Mouse (Mus musculus) regulatory T cell (primary cell): ENCODE results near the gene Plcb2.

Experiments used
- in situ Hi-C: fragments of 300-600 bp; cut with MboI, MseI; formaldehyde crosslinking; loops from one replicate; pipeline ENCODE4 v1.15.1; 2025; ENCODE audit warnings: high pct_unique_total_duplicates

The Plcb2 gene

GRCm38 (mm10) chr2:118723693-118724486, 4.3 kb downstream of the Plcb2 start:
- in situ Hi-C loops = no loop called here

DNA sequence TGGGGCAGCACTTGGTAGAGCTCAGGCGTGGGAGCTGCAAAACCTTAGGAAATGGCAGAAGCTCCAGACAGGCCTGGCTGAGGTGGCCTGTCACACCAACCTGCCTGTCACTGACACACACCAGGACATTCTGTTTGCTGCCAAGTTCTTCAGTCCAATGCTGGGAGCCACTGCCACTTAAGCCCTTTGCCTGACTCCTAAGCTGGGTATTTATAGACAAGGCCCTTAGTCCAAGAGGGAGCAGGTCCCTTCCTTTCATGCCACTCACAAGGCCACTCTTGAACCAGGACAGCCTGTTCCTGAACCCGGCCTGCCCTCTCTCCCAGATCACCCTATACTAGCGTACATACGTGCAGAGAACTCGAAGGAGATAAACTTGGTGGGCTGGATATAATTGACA, 11.6 kb downstream of the Plcb2 start:
- in situ Hi-C loops = no loop called here

- in situ Hi-C loops = no loop called here
These were observed 14.0 kb downstream of the Plcb2 start for GRCm38 (mm10) chr2:118714230-118714629.

DNA sequence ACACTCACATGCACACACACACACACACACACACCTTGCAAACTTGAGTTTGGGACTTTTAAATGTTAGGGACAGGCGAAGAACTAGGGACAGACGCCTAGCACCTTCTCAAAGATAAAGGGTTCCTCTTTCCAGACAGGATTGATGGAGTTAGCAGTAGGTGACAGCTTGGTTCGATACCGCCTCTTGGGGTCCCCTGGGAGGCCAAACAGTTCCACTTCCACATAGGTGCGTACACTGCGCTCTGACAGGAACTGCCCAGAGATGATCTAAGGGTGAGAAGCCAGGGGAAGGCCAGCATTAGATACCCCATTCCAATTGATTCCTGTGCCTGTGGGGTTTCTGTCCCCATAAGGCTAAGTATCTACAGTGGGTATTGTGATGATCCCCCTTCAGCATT, 14.6 kb downstream of the Plcb2 start:
- in situ Hi-C loops = no loop called here

DNA sequence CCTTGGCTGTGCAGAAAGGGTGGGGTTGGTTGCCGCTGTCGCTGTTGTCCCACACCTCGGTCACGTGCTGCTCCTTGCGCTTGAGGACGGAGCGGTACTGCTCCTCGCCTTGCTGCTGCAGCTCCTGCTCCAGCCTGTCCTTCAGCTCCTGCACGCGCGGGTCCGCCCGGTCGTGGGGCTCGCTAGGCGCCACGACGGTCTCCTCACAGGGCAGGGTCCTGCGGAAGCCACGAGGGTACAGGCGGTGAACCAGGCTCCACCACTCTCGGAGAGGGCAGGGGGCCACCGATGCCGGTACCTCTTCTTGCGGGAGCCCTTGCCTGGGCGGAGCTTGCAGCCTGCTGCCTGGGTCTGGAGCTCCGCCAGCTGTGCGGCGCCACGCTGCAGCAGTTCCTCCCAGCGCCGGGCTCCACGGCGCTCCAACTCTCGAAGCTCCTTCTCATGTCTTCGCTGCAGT, 17.2 kb downstream of the Plcb2 start:
- in situ Hi-C loops = no loop called here

DNA sequence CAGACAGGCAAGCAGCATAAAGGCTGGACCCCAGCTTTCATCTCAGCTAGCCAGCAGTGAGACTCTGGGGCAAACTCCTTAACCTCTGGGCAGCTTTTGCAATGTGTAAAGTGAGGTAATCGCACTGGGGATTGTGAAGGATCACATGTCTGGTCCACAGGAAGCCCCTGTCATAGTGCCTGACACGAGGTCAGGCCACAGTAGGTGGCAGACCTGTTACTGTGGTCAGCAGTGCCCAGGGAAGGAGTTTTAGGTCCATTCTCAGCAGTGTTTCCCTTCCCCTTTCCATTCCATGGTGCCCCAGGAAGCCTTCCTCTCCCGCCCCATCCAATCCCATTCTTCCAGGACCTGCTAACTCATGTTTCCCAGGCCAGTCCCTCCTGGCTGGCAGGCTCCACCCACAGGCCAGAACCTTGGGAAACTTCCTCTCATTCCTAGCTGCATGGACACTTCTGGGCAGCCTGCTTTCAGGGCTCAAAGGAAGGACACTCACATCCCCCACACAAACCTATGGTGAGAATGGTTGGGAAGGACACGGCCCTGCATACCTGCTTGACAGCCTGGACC, 18.5 kb downstream of the Plcb2 start:
- in situ Hi-C loops = no loop called here

- in situ Hi-C loops = no loop called here
These were observed 19.8 kb downstream of the Plcb2 start for GRCm38 (mm10) chr2:118708472-118708871.

GRCm38 (mm10) chr2:118706436-118706835, 21.8 kb downstream of the Plcb2 start:
- in situ Hi-C loops = no loop called here

DNA sequence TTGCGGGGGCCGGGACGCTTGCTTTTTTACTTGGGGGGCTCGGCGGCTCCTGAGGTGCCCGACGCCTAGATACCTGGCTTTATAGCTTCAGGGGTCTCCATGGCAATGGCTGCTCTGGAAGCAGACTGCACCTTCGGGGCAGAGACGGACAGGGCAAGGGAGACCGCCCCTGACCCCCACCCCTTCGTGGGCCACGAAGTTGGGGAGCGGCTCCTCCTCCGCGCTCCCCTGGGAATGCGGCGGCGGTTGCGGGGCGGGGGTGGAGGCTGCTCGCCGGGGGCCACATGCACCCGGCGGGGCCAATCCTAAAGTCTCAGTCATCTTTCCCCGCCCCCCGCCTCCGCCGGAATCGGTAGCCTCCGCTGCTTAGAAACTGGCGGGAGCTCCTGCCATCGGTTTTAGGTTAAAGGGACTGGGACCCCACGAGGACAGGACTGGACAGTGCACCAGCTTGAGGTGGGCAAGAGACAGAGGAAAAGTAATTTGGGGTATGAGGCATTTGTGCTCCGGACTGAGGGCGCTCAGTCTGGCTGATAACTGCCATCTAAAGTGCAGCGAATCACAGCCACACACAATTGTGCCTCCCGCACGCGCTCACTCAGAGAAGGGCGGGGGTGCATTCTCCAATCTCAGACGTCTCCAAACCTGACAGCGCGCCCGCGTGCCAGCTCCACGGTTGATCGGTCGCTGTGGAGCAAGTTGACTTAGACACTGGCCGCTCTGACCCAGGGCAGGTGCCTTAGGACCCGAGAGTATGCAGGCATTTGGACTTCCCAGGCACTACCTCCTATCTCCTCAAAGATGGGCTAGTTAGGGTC, 24.1 kb downstream of the Plcb2 start, which contains the start of gene Ankrd63:
TSS of gene Ankrd63 (minus strand) at position 51 of the 818 bp plus-strand sequence.
- in situ Hi-C loops = loop anchor here (5.0 kb wide), 1 partner anchor 53 kb away; no protein-coding TSS in a partner anchor

DNA sequence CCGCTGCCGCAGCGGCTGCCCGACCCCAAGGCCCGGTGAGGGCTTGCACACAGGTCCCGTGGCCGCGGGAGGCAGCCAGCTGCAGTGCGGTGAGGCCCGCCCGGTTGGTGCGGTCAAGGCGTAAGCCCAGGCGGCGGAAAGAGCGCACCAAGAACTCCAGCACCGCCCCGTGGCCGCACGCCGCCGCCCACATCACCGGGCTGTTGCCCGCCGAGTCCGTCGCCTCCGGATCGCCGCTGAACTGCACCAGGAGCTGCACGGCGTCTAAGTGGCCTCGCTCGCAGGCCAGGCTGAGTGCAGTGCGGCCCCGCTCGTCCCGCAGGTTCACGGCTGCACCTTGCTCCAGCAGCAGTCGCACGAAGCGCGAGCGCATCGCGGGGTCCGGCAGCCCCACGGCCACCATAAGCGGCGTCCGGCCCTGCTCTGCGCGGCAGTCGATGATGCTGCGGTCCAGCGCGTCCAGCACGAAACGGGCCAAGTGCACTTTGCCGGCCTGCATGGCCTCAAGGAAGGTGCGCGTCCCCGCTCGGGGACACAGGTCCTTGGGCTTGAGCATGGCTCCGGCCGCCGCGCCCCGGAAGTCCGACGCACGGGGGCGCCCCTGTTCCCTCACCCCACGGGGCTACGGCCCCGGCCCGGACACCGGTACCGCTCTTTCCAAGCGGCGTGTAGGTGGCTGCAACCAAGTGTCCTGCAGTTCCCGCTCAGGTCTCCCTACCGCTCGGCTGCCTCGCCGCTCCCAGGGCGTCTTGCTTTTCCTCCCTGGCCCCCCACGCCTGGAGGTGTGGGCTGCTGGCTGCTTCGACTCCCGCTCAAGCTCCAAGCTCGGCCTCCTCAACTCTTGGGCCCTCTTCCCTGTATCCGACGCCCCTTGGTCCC, 25.1 kb downstream of the Plcb2 start:
- in situ Hi-C loops = loop anchor here (5.0 kb wide), 1 partner anchor 54 kb away; no protein-coding TSS in a partner anchor

- in situ Hi-C loops = loop anchor here (5.0 kb wide), 1 partner anchor 55 kb away; no protein-coding TSS in a partner anchor
These were observed 26.0 kb downstream of the Plcb2 start for GRCm38 (mm10) chr2:118701971-118702882.

DNA sequence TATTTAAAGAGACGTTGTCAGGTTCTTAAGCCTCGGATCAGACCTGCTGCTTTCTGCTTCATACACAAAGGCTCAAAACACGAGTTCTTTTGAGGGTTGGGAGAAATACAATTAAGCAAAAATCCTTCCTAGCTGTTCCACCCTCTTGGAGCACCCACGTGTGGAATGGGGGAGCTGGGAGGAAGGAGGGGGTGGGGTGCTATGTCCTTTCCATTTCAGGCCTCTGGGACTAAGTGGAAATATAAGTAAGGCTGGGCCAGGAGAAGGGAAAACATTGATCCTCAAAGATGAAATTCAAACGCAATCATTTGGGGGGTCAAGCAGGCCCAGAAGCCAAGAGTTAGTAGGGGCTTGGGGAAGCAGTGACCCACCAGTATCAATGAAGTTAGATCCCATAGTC, 27.1 kb downstream of the Plcb2 start:
- in situ Hi-C loops = loop anchor here (5.0 kb wide), 1 partner anchor 56 kb away; no protein-coding TSS in a partner anchor

DNA sequence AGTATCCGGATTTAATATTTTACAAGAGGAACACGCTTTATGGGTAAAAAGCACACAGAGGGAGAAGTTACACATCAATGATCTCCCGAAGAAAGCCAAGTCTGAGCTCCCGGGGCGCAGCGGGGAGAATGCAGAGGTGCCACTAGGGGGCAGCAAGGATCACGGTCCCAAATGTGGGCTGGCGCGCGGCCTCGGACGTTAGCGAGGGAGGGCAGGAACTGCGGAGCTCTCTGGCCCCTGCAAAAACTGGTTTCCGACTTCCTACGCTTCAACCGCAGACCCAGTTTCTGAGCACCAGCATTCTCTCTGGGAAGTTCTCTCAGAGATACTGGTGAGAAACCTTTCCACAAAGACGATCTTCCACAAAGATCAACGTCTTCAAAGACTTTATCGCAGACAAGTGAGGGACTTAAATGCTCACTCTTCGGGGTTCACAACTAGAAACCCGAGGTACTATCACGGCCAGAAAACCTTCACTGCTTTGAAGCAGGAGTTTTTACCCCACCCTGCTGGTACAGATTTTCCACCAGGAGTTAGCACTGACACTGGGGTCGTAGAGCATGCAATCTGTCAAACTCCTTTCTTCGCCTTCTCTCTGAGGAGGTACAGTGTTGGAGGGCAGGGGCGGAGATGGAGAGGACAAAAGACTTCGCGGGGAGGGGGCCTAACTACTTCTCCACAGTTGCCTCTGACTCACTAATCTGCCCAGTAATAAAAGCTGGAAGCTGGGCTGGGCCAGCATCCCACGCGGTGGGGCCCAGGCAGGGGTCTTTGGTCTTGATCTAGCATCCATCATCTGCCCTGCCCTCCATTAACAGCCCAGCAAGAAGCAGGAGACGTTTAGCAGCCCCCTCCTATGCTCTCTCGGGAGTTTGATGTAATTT, 27.8 kb downstream of the Plcb2 start:
- in situ Hi-C loops = loop anchor here (5.0 kb wide), 1 partner anchor 57 kb away; no protein-coding TSS in a partner anchor

GRCm38 (mm10) chr2:118697955-118698354, 30.3 kb downstream of the Plcb2 start:
- in situ Hi-C loops = no loop called here

GRCm38 (mm10) chr2:118697311-118697877, 30.8 kb downstream of the Plcb2 start:
- in situ Hi-C loops = no loop called here

GRCm38 (mm10) chr2:118696451-118697308, 31.6 kb downstream of the Plcb2 start:
- in situ Hi-C loops = no loop called here

DNA sequence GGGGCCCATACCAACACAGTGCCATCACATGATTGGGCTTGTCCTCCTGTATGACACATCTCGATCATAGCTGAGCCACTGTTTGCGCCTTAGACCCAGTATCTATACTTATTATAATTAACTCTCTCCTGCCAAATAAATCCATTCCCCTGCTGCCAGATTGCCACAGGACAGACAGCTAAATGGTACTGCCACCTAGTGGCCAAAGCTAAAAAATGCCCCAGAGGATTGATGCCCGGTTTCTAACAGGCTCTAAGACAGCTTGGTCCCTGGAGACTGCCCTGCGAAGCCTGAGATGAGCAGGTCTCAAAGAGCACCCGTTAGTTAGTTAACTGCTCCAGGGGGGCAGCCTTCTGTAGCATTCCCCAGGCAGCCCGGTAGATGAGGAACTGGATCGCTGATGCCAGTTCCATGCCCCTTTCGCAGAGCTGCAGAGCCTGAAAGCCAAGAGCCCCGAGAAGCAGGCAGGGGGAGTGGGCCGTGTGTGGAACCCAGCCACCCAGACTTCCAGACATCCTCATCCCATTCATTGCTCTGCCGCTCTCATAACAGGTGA, 32.5 kb downstream of the Plcb2 start:
- in situ Hi-C loops = no loop called here
